Mouse (Mus musculus) stomach, postnatal 0 days (tissue): ENCODE results near the gene Rfpl4.

Experiments
- CTCF ChIP-seq: IDR thresholded peaks from 2 replicates; pipeline ENCODE4 v1.5.1; 2016; ENCODE audit warnings: antibody characterized with exemption, low read depth, mild to moderate bottlenecking, moderate library complexity
- EP300 ChIP-seq: optimal IDR thresholded peaks from 2 replicates; pipeline ENCODE3; 2016; ENCODE audit warnings: antibody characterized with exemption

- TF ChIP-seq CTCF (no peak), EP300 (no peak)
Measured at GRCm38 (mm10) chr7:5087886-5088285, 28.9 kb downstream of the Rfpl4 start.
